Mouse (Mus musculus) myocyte (in vitro differentiated cells): Measurements from ENCODE around the gene Auts2. TPM values are rescaled to one million over a fixed set of nuclear protein-coding genes. Genes with fewer than 3 reads are reported as not detected.

ENCODE experiments used
- H3K27me3 ChIP-seq: one replicate; pipeline ENCODE4 v1.6.1; 2011; ENCODE audit not compliant: control insufficient read depth, insufficient read depth, insufficient read length
- H3K36me3 ChIP-seq: one replicate; pipeline ENCODE4 v1.6.1; 2011; ENCODE audit not compliant: control insufficient read depth, insufficient read depth
- H3K4me2 ChIP-seq: one replicate; pipeline ENCODE4 v1.6.1; 2011; ENCODE audit warnings: low read depth, control low read depth
- H3K4me3 ChIP-seq: one replicate; pipeline ENCODE4 v1.5.1; 2011; ENCODE audit warnings: mild to moderate bottlenecking, control low read depth, moderate library complexity
- H3K79me2 ChIP-seq: one replicate; pipeline ENCODE4 v1.6.1; 2011; ENCODE audit not compliant: control insufficient read depth, insufficient read depth
- H3ac ChIP-seq: one replicate; pipeline ENCODE4 v1.6.1; 2011; ENCODE audit not compliant: control insufficient read depth, insufficient read length
- CEBPB ChIP-seq: IDR thresholded peaks from 2 replicates; pipeline ENCODE4 v1.6.1; 2011; ENCODE audit warnings: mild to moderate bottlenecking, moderate library complexity; ENCODE audit not compliant: poor library complexity, insufficient read depth, severe bottlenecking
- E2F4 ChIP-seq: IDR thresholded peaks from one replicate; pipeline ENCODE4 v1.6.1; 2011; ENCODE audit warnings: mild to moderate bottlenecking, control low read depth, moderate library complexity; ENCODE audit not compliant: insufficient read depth
- MAX ChIP-seq: IDR thresholded peaks from one replicate; pipeline ENCODE4 v1.6.1; 2011; ENCODE audit warnings: low read depth, mild to moderate bottlenecking, control low read depth
- MYOD1 ChIP-seq, 3 experiments: IDR thresholded peaks; one replicate each; pipeline ENCODE4 v1.6.1; 2011; ENCODE audit warnings: control low read depth in 2 of 3, low read depth in 2 of 3, mild to moderate bottlenecking in 2 of 3, moderate library complexity in 1 of 3; ENCODE audit not compliant: insufficient read length in 2 of 3, control insufficient read depth in 1 of 3
- MYOG ChIP-seq, 3 experiments: IDR thresholded peaks; one replicate each; pipeline ENCODE4 v1.6.1; 2011; ENCODE audit warnings: control low read depth in 2 of 3, low read depth in 2 of 3, mild to moderate bottlenecking in 2 of 3; ENCODE audit not compliant: insufficient read length in 2 of 3, control insufficient read depth in 1 of 3, insufficient read depth in 1 of 3
- POLR2A ChIP-seq: IDR thresholded peaks from one replicate; pipeline ENCODE4 v1.6.1; 2011; ENCODE audit warnings: low read depth, mild to moderate bottlenecking, control low read depth, moderate library complexity; ENCODE audit not compliant: insufficient read length
- POLR2AphosphoS2 ChIP-seq: IDR thresholded peaks from one replicate; pipeline ENCODE4 v1.6.1; 2011; ENCODE audit warnings: low read depth, control low read depth; ENCODE audit not compliant: insufficient read length
- REST ChIP-seq: IDR thresholded peaks from one replicate; pipeline ENCODE4 v1.6.1; 2011; ENCODE audit warnings: mild to moderate bottlenecking, control low read depth, moderate library complexity; ENCODE audit not compliant: insufficient read depth, insufficient read length
- SRF ChIP-seq: IDR thresholded peaks from one replicate; pipeline ENCODE4 v1.6.1; 2011; ENCODE audit warnings: low read depth; ENCODE audit not compliant: control insufficient read depth, insufficient read length
- TCF12 ChIP-seq: IDR thresholded peaks from one replicate; pipeline ENCODE4 v1.6.1; 2011; ENCODE audit warnings: mild to moderate bottlenecking, control low read depth; ENCODE audit not compliant: poor library complexity, insufficient read depth, severe bottlenecking
- TCF3 ChIP-seq: IDR thresholded peaks from one replicate; pipeline ENCODE4 v1.6.1; 2011; ENCODE audit warnings: low read depth, control low read depth; ENCODE audit not compliant: insufficient read length
- USF1 ChIP-seq: IDR thresholded peaks from one replicate; pipeline ENCODE4 v1.6.1; 2011; ENCODE audit warnings: low read depth, mild to moderate bottlenecking, control low read depth, moderate library complexity
- polyA plus RNA-seq: library from polyadenylated mRNA; unstranded; fragments of >200 nt; fragmentation: generic; extraction: Trizol; gene quantifications from one replicate; pipeline ENCODE4 v1.2.1, GENCODE M21; 2012; ENCODE audit warnings: missing spikeins

Auts2 gene
- polyA plus RNA-seq, 1 experiment, result 8.0 TPM

GRCm38 (mm10) chr5:131636431-131636830 is 906.7 kb downstream of the Auts2 start:
- Histone ChIP-seq H3K79me2 (no peaks in the 10 kb centered on the region), H3ac (no peak overlapping the region), H3K27me3 (no peaks in the 10 kb centered on the region), H3K4me2 (no peak overlapping the region), H3K4me3 (no peak overlapping the region), H3K36me3 (no peaks in the 10 kb centered on the region)
- TF ChIP-seq CEBPB (no peak), TCF3 (no peak), MYOD1 (IDR thresholded peaks at IDR 0.05; ENCODE audit: control insufficient read depth in 1 of 3, insufficient read length in 2 of 3, low read depth in 2 of 3) (no peak), SRF (no peak), MAX (no peak), E2F4 (no peak), MYOG (IDR thresholded peaks at IDR 0.05; ENCODE audit: control insufficient read depth in 1 of 3, insufficient read depth in 1 of 3, insufficient read length in 2 of 3, low read depth in 2 of 3) (no peak), USF1 (no peak), POLR2A (no peak), REST (no peak), TCF12 (no peak), POLR2AphosphoS2 (no peak)

- Histone ChIP-seq H3K27me3 (no peaks in the 10 kb centered on the region), H3ac (no peak overlapping the region), H3K79me2 (no peaks in the 10 kb centered on the region), H3K4me3 (no peak overlapping the region), H3K36me3 (no peaks in the 10 kb centered on the region), H3K4me2 (no peak overlapping the region)
- TF ChIP-seq USF1 (no peak), MAX (no peak), MYOD1 (IDR thresholded peaks at IDR 0.05; ENCODE audit: control insufficient read depth in 1 of 3, insufficient read length in 2 of 3, low read depth in 2 of 3) (no peak), TCF12 (no peak), E2F4 (no peak)
These were observed 908.4 kb downstream of the Auts2 start for GRCm38 (mm10) chr5:131634731-131635130.

GRCm38 (mm10) chr5:131631998-131632379 is 911.2 kb downstream of the Auts2 start:
- H3K4me2 ChIP-seq, result no peak overlapping the region
- H3ac ChIP-seq, result no peak overlapping the region
- no peaks in the 10 kb centered on the region for H3K27me3 ChIP-seq

GRCm38 (mm10) chr5:131631038-131631997 is 911.8 kb downstream of the Auts2 start:
- no peaks in the 10 kb centered on the region for H3K36me3 ChIP-seq
- no peaks in the 10 kb centered on the region for H3K27me3 ChIP-seq
- H3K4me3 ChIP-seq, result no peak overlapping the region
- no peak for TF ChIP-seq REST
- no peak for TF ChIP-seq E2F4
- TF ChIP-seq TCF12, result no peak
- no peak for TF ChIP-seq POLR2AphosphoS2
- no peak for TF ChIP-seq POLR2A
- no peak for TF ChIP-seq USF1
- no peak for TF ChIP-seq MAX
- no peak for TF ChIP-seq SRF
- no peak for TF ChIP-seq MYOG (IDR thresholded peaks at IDR 0.05; ENCODE audit: control insufficient read depth in 1 of 3, insufficient read depth in 1 of 3, insufficient read length in 2 of 3, low read depth in 2 of 3)
- TF ChIP-seq TCF3, result no peak
- no peaks in the 10 kb centered on the region for H3K79me2 ChIP-seq
- H3K4me2 ChIP-seq, result no peak overlapping the region
- H3ac ChIP-seq, result no peak overlapping the region

More at GRCm38 (mm10) chr5:131631998-131632379, 911.2 kb downstream of the Auts2 start:
- Histone ChIP-seq H3K4me3 (no peak overlapping the region), H3K79me2 (no peaks in the 10 kb centered on the region), H3K36me3 (no peaks in the 10 kb centered on the region)
- TF ChIP-seq TCF12, result no peak
- no peak for TF ChIP-seq MAX
- TF ChIP-seq MYOG (IDR thresholded peaks at IDR 0.05; ENCODE audit: control insufficient read depth in 1 of 3, insufficient read depth in 1 of 3, insufficient read length in 2 of 3, low read depth in 2 of 3), result no peak
- no peak for TF ChIP-seq POLR2A
- no peak for TF ChIP-seq USF1
- TF ChIP-seq MYOD1 (IDR thresholded peaks at IDR 0.05; ENCODE audit: control insufficient read depth in 1 of 3, insufficient read length in 2 of 3, low read depth in 2 of 3), result no peak
- no peak for TF ChIP-seq E2F4
- TF ChIP-seq CEBPB, result no peak
- no peak for TF ChIP-seq SRF
- TF ChIP-seq TCF3, result no peak
- TF ChIP-seq REST, result no peak
- TF ChIP-seq POLR2AphosphoS2, result no peak
